Mouse (Mus musculus): ENCODE measurements at regions not wholly inside any gene's neighbourhood (a gene's known extent, or its start where the extent isn't known, plus 50 kb on each side); places are given as distances from the start of the nearest gene placed in this dataset.

GRCm38 (mm10) chr8:34380615-34381014 lies 269.1 kb upstream of the Gm10131 start:
- DNase-seq (ENCODE audit: low spot score in 2 of 2) = no peak

DNA sequence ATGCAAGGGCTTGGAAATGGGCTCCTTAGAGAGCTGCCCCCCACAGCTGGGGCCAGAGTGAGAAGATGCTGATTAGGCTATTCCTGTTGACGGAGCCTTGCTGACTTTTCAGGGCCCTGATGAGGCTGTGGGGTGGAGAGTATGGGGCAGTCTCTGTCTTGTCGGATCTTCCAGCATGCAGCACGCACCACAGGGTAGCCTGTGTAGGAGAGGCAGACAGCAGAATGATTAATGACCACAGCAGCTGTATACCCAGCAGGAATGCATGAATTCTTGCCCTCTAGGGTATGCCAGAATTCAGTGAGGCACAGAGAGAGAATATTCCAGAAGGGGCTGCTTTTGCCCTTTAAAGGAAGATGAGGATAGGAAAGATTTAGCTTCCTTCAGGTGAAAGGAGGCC lies 265.6 kb upstream of the Gm10131 start:
- no peak for DNase-seq (ENCODE audit: low spot score in 2 of 2)

DNA sequence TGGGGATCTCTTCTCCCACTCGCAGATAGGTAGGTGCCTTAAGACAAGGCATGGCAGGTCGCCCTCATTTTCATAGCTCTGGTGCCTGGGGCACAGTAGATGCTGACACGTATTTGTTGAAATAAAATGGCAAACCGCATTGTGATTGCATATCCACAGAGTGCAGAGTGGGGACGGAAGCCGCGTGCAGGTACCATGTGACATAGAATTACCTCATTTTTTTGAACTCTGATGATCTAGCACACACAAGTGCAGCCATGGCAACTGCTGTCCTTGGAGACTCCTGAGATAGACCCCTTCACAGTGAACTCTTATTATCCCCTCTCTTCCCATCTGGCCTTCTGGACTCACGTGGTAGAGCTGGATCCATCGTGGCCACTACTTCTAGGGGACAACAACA lies 262.7 kb upstream of the Gm10131 start:
- DNase-seq (ENCODE audit: low spot score in 2 of 2) = no peak

- DNase-seq (ENCODE audit: low spot score in 2 of 2) = no peak
These were observed 261.1 kb upstream of the Gm10131 start for GRCm38 (mm10) chr8:34372666-34372980.

- no peak for DNase-seq (ENCODE audit: low spot score in 2 of 2)
These were observed 260.6 kb upstream of the Gm10131 start for GRCm38 (mm10) chr8:34371973-34372665.

GRCm38 (mm10) chr8:34371391-34371790 lies 259.9 kb upstream of the Gm10131 start:
- no peak for DNase-seq (ENCODE audit: low spot score in 2 of 2)

DNA sequence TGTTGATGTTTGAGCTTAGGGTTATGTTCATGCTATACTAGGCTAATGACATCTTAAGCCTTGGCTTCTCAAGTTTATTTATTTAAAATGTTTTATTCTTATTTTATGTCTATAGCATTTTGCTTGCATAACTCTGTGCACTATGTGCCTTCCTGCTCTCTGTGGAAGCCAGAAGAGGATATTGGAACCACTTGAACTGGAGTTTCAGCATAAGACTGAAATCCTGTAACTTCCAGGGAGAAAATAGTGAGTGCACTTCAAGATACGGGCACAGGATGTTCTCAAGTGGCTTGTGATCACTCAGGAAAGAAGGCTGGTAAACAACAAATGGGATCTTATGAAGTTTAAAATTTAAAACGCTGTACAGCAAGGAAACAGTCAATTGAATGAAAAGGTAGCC lies 257.0 kb upstream of the Gm10131 start:
- DNase-seq (ENCODE audit: low spot score in 2 of 2) = no peak

DNA sequence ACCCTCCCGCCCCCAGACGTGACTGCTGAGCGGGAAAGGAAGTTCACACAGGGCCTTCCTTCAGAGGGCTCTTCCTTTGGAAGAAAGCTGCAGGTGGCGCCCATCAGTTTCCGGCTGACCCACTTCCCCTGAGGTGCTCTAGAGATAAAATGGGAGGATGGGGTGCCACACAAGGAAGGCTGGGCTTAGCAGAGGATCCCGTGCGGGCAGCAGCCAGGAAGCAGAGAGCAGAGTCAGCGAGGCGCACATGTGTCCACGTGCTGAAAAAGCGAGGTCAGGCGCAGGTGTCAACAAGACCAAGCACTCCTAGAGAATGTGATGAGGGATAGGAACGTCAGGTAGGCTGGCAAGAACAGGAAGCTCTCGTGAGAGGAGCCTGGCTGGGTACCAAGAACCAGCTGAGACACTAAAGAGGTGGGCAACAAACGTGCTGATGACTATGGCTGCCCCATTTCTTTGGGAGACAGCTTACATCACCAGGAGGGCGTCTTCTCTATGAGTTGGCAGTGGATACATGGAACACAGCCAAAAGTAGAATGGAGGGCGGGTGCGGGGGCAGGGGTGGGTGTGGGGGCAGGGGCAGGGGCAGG lies 253.0 kb upstream of the Gm10131 start:
- no peak for DNase-seq (ENCODE audit: low spot score in 2 of 2)

DNA sequence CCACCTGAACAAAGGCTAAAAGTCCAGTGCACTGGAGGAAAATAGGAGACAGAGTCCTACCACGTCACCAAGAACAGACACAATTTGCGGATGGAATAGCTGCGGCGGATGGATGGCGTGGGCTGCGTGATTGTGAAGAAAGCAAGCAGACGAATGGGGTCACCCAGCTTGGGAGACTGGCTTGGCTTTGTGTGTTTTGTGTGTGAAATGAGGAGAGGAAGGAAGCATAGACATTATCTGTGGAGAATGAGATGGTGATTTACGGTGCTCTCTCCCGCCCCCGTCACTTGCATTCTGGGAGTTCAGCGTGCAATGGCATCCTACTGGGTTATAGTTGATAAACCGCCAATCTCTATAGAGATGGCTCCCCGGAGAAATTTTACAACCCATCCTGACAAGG lies 252.1 kb upstream of the Gm10131 start:
- DNase-seq (ENCODE audit: low spot score in 2 of 2) = no peak

DNA sequence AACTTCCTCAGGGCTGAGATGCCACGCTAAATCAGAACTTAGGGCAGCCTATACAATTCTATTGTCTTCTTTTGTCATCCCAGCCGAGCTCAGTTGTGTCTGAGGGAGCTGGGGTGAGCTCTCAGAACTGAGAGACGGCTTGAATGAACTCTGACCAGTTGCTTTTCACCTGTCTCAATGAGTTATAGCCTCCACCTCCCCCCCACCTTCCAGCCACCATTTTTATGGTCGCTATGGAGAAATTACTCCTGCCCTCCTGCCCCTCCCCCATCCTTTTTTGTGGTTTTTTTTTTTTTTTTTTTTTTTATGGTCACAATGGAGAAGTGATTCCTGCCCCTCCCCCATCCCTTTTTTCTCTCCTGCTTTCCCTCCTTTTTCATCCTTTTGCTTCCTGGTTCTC lies 251.6 kb upstream of the Gm10131 start:
- no peak for DNase-seq (ENCODE audit: low spot score in 2 of 2)

- DNase-seq (ENCODE audit: low spot score in 2 of 2) = no peak
These were observed 249.8 kb upstream of the Gm10131 start for GRCm38 (mm10) chr8:34361377-34361776.

DNA sequence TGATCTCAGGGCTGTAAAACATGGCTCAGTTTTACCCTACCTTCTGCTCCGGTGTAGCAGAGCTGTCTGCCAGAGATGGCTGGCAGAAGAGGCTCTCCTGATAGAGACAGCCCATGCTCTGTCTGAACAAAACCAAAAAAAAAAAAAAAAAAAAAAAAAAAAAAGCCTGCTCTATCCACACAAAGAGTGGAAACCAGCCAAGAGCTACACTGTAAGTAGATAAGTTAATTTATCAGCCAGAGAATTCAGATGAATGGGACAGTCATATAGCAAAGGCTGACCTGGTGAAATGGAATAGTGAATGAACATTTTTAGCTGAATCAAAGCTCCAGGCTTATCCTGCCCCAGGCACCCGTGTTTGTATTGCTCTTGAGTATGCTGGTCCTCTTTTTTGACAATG lies 248.2 kb upstream of the Gm10131 start:
- no peak for DNase-seq (ENCODE audit: low spot score in 2 of 2)

DNA sequence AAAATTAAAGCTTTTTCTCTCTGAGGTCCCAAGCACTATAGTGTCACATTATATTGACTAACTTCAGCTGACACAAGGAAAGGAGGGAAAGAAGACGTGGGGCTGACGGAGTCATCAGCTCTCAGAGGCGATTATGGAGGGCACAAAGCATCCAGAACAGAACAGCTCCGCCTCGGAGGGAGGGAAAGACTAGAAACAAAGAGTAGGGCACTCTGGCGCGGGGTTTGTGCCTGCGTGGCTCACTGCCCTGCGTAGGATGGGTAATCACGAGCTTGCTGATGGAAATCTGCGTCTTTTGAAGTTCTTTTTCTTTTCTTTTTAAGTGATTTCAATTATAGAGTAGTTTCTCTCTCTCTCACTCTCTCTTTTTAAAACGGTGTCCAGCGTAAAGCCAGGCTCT lies 243.5 kb upstream of the Gm10131 start:
- DNase-seq (ENCODE audit: low spot score in 2 of 2) = no peak

- no peak for DNase-seq (ENCODE audit: low spot score in 2 of 2)
These were observed 241.8 kb upstream of the Gm10131 start for GRCm38 (mm10) chr8:34353140-34353855.

- DNase-seq (ENCODE audit: low spot score in 2 of 2) = no peak
These were observed 223.3 kb upstream of the Gm10131 start for GRCm38 (mm10) chr8:34334851-34335250.

GRCm38 (mm10) chr8:34331673-34332072 lies 220.1 kb upstream of the Gm10131 start:
- DNase-seq (ENCODE audit: low spot score in 2 of 2) = no peak

DNA sequence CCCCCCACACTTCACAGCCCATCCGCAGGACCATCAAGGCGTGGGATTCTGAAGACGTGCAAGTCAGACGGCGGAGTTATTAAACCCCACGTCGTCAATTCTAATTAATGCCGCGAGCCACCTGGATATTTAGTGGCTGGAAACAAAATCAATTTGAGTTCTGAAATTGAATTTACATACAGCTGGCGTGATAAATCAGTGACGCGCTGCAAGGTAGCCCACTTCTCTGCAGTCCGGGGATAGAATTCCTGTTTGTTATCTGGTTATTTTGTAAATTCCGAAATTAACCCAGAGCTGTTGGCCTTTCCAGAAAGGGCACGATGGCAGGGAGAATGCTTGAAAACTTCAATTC lies 215.1 kb upstream of the Gm10131 start:
- DNase-seq (ENCODE audit: low spot score in 2 of 2) = no peak

DNA sequence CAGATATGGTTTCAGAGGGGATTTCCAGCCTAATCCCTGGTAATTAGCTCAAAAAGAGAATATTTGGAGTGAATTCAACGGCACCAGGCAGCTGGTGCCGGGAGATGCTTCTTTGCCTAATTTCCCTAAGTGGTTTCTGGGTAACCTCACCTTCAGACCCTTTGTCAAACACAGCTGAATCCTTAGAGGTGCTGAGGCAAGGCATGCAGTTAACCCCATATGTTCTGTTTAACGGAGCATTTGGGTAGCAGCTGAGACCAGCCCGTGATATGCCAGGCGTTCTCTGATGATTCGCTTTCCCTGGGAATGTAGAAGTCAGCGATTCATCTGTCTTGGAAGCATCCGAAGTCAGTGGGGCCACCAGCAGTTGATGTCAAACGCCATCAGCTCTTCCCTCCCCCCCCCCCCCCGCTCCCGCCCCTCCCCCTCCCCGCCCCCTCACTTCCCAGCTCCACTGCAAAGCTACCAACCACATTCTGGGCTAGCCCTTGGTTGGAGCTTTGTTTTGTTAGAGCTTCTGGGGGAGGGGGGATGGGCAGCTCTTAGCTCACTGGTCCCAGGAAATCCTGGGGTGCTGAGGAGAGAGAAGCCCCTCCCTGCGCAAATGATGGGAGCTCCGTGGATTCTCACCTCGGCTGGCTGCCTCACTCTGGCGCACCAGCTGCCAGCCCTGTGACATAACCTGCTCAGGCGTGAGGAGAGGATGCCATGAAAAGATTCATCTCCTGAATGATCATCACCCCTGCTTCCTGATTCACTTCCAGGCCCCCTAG lies 214.5 kb upstream of the Gm10131 start:
- DNase-seq (ENCODE audit: low spot score in 2 of 2) = no peak

DNA sequence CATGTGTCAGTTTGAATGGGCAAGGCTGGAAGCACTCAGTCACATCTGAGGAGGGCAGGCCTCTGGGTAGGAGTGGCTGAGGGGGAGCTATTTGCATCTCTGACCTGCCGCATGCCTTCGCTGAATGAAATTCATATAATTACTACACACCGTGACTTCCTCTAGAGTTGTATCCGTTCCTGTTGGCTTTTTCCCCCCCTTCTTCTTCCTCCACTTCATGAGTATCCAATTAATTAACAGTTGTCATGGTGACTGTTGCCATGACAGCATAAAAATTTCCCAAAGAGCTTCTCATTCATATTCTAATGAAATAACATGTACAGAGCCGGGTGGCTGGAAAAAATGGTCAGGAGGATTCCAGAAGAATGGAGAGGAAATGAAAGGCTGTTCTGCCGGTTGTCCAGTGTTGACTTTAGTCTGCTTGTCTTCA lies 208.6 kb upstream of the Gm10131 start:
- no peak for DNase-seq (ENCODE audit: low spot score in 2 of 2)

- DNase-seq (ENCODE audit: low spot score in 2 of 2) = no peak
These were observed 208.2 kb upstream of the Gm10131 start for GRCm38 (mm10) chr8:34319719-34320118.

DNA sequence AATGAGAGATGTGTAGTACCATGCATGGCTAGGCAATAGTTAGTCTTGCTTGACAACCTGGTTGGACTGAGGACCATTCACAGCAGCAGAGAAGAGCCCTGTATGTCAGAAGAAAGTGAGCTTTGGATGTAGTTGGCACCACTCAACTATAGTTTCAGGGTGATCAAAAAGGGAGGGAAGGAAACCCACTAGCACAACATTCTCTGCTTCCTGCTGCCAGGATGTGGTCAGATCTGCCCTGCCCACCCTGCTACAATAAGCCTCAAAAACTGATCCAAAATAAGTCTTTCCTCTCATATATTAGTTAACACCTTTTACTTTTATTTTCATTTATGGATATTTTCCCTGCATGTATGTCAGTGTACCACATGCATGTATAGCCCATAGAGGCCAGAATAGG lies 203.7 kb upstream of the Gm10131 start:
- DNase-seq (ENCODE audit: low spot score in 2 of 2) = no peak

All from spleen, postnatal 10 days (tissue).